Mouse (Mus musculus): Measurements from ENCODE around the gene Rel.

- TF ChIP-seq CTCF (IDR thresholded peaks at IDR 0.05; ENCODE audit: control insufficient read depth, insufficient read depth, insufficient replicate concordance, low read depth, low read length) (no peak), POLR2A (IDR thresholded peaks at IDR 0.05; ENCODE audit: control insufficient read depth, low read depth, low read length) (no peak)
These were observed 48.4 kb downstream of the Rel start for GRCm38 (mm10) chr11:23722326-23722725.

Measured in testis, adult 2 months (tissue).